Mouse (Mus musculus): ENCODE measurements around the gene Carhsp1. TPM values are rescaled to one million over a fixed set of nuclear protein-coding genes. Genes with fewer than 3 reads are reported as not detected.

The Carhsp1 gene
- total RNA-seq (2022), result 100 to 1,000 TPM in 2 of 4 experiments, 10 to 100 TPM in 2; 47.3 to 133 (median 83.9) TPM

DNA sequence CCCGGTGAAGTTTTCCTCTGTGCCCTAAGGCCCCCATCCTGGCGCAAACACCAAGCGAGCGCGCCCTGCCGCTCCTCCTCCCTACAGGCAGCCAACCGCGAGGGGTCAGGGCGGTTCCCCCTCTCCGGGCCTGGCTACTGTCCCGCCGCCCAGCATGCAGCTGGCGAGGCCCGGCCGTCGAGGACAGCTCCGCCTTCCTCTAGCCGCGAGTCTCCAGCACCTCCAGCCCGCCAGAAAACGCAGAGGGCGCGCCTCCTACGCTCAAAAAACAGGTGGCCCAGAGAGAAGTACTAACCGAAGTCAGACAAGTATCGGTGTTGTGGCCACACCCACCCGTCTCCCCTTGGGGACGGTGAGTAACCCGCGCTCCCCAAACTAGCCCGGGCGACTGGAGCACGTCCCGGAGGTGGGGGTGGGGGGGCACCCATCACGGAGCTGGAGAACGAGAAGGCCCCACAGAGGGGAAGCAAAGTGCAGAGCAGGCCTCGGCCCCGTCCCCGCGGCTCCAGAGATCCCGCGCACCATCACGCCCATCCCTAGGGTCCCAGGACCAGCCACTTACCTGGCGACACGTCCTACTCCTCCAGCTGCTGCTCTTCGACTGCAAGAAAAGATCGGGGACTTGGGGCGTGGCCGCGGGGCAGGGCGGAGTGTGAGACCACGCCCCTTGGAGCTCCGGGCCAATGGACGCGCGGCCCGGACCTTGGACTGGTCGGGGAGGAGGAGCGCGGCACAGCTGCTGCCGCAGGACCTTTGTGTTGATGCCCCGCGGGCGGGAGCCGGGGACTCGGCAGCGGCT, at the start of gene Carhsp1:
TSS of gene Carhsp1 (minus strand) at position 605 of the 799 bp plus-strand sequence.
- peak; percentile 93 for DNase-seq

DNA sequence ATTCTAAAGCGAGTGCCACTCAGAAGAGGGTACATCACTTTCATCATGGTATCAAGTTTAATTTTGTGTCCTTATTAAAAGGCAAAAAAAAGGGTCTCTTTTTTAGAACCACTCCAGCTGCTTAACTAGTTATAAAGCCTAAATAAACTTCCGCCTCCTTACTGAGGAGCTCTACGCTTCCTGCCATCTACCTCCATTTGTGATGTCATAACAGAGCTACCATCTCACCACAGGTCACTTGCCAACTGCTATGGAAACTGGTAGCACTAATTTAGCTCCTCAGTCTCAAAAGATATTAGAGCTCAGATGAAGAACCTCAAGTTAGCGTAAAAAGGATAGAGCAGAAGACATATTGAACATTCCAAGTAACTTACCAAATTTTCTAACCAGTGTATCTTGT, 48.5 kb upstream of the Carhsp1 start:
- no peak for DNase-seq

DNA sequence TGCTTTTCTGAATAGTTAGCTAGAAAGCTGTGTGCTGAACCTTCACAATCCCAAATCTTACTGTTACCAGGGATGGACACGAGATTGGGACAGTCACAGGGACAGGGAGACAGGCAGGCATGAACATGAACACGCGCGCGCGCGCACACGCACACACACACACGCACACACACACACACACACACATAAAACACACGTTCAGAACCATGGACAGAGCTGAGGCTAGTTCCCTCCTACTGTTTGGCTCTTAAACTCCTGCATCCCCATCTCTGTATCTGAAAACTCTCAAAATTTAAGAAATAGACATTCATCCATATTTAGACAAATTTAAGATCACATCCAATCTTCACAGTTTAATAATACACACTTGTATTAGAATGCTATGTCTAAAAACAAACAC, 45.8 kb upstream of the Carhsp1 start:
- DNase-seq, result no peak

DNA sequence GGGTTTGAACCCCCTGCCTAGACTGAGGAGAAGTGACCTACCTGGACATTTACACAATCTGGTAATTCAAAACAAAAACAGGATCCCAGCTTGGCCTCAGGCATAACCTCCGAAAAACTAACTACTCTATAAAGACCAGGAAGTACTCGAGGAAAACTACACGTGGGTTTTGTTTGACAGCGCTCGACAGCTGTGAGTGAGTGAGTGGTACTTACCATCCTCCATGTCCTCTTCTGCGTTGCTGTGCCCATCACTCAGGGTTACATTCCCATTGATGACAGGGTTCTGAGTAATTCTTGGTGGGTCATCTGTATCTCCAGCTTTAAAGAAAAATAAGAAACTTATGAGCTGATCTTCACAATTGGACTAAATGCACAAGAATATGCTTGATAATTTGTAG, 44.3 kb upstream of the Carhsp1 start:
- no peak for DNase-seq

DNA sequence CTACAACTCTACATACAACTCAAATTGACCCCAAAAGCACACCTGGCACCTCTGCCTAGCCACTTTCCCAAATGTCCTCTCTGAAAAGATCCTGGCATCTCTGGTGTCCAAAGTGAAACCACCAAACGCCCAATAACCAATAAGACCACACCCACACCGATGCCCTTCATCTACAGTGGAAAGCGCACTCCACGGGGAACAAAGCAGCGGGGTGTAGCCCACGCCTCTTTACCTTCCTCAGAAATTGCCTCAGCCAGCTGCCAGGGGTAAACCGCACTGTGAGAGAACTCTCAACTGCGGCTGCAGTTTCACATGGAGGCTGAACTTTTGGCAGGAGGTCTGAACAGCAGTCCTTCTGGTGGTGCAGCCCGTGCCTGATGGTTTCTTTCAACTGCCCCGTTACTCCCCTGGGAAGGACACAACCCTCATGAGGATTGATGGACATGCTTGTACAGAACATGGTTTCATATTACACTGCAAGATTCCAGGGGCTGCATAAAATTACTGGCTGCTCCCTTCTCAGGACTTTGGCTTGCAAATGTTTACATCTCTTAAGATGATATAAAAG, 43.6 kb upstream of the Carhsp1 start:
- DNase-seq, result no peak

DNA sequence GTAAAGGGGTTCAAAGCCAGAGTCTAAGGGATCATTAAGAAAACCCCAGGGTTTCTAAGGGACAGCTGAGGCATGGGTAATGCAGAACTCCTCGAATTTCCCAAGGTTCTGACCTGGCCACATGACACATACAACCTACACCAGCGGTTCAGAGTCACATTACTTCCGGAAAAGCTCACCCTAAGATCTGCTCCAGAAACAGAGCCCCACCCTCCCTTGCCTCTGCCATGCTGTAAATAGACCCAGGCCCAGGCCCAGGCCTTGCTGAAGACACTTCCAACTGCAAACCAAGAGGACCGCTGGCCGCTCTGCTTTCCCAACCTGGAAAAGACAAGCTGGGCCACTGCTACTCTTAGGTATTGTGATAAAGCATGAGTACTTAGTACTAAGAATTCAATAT, 42.9 kb upstream of the Carhsp1 start:
- no peak for DNase-seq

DNA sequence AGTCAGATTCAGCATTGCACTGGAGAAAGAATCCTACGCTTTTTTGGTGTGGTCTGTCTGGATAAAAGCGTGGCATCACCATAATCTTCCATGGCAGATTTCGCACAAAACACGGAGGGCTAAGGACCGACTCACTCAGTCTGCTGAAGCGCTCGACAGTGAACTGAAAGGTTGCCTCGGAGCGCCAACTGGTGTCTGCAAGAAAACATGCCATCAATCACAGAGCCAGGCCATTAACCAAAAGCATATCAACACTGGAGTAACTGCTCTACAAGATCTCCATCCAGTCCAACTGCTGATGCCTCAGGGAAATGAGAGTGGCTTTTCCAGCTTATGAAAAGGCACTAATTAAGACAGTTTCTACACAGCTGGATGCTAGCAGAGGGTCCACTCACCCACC, 40.0 kb upstream of the Carhsp1 start:
- DNase-seq, result no peak

DNA sequence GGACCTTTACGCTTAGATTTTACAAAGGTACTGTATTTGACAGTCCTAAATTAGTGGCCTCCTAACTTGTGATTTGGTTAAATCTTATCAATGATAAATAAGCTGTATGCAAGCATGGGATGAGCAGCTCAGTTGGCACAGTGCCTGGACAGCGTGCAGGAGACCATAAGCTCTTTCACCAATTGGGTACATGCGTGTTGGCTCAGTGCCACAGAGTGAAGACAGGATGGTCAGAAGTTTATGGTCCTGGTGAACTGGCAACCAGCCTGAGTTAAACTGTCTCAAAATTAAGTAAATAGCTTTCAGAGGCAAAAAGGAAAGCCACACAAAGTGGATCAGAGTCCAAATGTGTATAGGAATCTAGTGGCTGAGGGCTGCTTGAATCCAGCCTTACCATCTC, 28.6 kb upstream of the Carhsp1 start:
- no peak for DNase-seq

DNA sequence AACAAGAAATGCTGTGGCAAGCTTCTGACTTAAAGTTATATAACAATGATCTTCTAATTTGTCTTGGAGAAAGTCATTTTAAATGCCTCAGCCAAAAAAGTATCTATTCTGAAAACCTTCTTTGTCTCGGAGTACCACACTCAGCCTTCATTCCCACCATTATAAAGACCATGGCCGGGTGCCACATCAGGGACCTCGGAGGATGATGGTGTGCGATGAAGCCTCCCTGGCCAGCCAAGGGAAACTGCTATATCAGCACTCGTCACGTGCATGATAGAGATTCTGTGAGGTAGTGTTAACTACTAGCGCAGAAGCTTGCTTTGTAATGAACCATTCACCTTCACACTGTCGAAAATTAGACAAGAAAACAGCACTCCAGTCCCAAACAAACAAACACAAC, 27.6 kb upstream of the Carhsp1 start:
- DNase-seq, result no peak

DNA sequence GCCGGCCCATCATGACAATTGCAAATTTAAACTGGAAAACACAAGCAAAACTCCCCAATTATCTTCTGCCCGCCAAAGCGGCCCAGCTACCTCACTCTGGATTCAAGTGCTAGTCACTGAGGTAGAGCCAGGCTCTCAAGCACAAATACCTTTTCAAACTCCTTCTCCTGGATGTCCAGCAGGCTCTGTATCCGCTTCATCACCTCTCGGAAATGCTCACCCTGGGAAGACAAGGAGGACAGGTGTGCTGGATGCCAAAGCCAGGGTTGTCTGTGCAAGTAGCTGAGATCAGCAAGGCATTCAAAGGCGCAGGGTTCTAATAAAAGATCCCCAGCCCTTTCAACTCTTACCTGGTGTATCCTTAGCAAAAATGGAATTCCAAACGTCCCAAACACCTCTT, 19.3 kb upstream of the Carhsp1 start:
- DNase-seq, result no peak

DNA sequence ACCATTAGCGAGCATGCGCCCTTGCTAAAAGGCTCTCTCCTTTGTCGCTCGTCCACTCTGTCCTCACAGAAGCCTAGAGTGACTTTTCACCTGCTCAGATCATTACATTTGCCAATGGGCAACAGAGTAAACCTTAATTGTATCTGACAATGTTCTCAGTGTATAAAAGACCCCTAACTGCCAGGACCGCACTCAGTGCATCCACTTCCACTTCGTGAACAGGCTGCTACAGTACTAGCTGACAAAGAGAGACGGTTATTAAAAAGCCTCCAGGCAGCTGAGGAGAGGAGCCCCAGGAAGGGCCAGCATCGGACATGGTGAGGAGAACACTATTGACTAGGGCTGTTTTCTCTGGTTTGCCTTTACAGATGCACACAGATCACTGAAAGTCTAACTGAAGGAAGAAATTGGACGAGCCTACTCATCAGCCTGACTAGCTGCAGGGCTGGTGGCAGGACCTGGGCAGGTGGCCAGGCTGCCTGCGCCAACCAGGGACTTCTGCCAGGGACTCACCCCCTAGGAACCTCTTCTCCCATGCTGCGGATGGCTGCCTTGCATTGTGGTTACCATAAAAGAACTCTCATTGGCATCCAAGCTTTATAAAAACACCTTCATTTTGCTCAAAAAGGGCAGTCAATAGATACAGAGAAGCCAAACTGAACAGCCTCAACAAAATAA, 18.2 kb upstream of the Carhsp1 start:
- no peak for DNase-seq

DNA sequence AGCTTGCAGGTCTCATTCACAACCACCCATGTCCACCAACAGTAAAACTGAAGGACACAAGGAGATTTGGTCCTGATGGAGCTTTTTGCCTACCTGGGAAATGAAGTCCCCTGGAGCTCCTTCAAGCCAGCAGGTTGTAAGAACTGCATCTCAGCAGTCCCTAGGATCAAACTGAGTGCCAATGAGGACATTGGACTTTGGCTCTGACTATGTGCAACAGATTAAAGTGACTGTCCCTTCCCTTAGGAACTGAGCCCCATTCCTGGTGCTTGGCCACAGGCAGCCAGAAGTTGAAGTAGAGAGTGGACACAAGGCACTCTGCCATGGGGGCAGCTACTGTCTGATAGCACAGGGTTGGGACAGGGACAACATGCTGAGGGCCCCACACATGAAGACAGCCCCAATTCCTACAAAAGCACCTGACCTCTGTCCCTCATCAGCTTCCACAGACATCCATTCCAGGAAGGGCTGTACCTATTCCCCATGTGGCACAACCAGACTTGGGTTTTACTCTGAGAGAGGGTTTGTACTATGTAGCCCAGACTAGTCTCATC, 15.7 kb upstream of the Carhsp1 start:
- no peak for DNase-seq

DNA sequence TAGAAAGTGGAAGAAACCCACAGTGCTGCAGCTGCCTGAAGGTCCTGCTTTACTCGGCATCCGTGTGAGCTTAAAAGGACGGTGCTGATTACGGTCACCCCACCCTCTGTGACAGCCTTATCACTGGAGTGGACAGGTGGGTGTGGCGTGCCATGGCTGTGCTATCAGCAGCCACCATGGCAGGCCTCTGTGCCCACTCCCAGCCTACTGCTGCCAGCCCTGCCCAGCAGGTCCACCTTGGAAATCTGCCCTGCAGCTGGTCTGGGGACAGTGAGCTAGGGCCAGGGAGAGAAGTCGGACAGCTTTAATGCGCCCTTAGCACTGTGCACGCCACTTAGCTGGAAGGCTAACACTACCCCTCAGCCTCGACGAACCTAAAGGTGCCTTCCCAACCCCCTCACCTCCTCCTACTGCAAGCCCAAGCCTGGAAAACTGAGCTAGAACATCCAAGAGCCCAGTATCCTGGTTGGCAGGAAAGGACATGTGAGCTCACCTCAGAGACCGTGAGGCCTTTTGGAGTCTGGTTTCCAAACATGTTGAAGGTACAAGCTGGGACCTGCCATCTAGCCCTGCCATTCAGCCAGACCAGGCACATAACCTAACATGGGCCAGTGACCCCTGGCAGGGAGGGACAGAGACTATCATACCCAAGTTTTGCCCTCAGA, 15.0 kb upstream of the Carhsp1 start:
- DNase-seq, result no peak

DNA sequence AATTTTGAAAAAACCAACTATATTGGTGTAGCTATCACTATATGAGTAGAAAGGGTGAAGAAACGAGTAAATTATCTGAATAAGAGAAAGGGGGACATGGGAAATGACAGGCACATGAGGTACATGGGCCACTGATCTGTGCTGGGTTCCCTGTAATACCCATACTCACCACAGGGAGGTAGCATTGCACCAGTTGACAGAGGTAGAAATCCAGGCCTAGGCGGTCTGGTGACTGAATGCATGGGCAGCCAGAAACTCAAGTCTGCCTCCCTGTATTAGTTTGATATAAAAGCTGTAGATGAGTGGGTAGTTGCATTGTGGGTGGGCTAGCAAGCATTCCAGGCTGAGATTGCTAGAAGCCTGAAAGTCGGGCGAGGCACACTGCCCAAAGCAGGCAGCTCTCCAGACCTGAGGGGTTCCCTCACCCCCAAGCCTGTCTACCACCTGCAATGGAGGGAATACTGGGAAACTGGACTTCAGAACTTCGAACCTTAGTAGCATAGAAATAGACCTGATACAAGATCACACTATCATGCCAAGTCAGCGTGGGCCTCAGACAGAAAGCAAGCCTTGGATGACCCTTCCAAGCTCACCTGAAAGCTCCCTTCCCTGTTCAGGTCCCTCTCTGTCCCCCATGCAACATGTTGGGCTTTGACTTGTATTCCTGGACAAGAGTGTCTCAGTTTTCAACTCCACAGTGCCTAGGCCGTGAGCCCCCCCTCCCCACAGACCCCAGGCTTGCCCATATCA, 14.3 kb upstream of the Carhsp1 start:
- no peak for DNase-seq

DNA sequence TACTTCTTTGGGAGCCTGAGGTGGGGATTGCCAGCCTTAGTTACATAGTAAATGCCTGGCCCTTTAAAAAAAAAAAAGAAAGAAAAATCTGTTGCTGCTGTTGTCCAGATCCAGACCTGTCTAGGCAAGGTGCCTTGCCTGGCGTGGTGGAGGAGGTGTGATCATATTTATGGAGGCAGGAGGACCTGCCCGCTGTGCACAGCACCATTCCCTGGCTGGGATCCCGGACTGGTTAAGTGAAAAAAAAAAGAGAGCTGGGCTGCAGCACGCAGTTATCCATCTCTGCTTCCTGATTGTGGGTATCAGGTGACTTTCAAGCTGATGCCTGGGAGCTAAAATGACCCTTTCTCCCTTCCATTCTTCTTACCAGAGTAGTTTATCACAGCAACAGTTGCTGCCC, 13.1 kb upstream of the Carhsp1 start:
- no peak for DNase-seq

DNA sequence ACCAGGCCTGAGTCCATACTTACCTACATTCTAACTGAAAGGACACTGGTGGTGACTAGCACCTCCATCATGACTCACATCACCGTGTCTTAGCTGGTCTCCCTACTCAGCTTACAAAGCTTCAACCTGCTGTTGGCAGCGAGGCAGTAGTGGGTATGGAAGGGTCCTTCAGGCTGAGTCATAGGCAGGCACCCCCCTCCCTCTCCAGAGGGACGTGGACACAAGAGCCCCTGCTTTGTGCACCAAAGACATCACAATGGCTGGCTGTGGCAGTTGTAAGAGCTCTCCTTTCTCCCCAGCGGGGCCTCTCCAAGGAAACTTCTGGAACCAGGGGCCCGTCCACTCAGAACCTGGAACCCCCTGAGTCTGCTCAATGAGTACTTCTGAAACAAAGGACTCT, 8.5 kb upstream of the Carhsp1 start, which contains the start of gene Gm5767:
TSS of gene Gm5767 (plus strand) at position 301 of the 400 bp plus-strand sequence.
- DNase-seq, result no peak

DNA sequence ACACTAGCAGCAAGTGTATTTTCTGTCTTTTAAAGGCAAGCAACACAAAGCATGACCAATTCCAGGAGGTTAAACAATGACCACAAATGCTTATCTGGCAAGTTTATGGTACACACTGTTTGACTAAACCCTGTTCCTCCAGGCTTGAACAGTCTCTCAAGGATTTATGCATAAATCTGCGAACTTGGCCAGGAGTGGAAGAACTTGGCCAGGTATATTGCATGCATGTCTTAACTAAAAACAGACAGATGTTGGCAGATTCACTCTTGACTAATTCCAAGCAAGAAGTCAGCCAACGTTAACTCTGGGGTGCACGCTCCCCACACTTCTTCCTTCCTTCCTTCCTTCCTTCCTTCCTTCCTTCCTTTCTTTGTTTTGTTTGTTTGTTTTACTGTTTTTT, 7.8 kb upstream of the Carhsp1 start:
- no peak for DNase-seq

DNA sequence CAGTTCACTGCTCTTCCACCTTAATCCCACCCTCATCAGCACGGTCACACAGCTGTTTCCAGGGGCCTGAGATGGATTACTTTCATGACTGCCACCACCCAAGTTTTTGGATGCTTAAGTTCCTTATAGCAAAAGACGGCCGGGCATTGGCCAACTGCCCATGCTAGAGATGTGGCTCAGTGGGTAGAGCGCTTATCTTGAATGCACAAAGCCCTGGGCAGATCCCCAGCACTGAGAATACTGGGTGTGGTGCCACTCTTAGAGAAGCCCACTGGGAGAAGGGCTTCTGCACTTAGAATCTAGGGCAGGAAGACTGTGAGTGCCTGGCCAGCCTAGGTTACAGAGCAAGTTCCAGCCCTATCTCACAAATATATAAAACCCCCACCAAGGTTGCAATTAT, 6.7 kb upstream of the Carhsp1 start:
- DNase-seq, result no peak

DNA sequence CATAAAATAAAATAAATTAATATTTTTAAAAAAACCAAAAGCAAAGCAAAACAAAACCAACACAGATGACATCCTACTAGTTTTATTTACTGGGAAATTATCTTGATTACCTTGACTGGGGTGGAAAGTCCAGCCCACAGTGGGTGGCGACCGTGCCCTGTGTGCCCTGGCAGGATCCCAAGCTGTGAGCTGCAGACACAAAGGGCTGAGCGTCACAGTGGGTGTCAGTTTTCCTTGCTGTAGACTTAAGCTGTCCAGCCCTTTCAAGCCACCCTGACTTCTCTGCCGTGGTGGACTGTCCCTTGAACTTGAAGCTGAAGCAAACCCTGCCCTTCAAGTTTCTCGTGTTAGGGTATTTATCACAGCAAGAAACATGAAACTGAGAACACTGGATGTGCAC, 6.1 kb upstream of the Carhsp1 start:
- DNase-seq, result no peak

DNA sequence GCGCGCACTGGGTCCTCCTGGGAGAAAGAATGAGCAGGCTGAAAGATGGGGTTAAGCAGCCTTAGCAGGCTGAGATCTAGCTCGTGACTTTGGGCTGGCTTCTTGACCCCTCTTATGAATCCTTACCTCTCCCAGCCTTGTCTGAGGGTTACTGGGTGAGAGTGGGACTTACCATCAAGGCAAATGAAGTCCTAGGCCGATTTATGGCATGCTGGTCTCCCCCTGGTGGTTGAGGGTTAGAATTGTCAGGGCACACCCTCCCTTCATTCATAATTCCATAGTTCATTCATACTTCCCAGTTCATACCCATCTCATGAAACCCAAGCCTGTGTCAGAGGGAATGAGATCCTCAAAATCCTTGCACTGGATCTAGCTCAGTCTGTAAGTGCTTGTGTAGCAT, 4.8 kb upstream of the Carhsp1 start:
- no peak for DNase-seq

DNA sequence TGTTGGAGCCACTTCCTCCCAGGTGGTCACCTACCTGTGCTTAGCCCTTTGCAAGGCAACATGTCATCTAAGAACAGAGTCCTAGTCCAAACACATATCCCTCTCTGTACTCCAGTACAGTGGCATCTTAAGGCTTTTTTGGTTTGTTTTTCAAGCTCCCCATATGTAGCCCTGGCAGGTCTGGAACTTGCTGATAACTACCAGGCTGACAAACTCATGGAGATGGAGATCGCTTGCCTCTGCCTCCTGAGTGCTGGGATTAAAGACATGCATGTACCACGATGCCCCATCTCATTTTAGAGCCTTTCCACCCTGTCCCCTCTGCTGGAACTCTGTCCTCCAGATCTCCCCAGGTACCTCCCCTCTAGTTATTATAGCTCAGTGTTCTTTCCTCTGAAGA, 4.3 kb upstream of the Carhsp1 start:
- DNase-seq, result no peak

DNA sequence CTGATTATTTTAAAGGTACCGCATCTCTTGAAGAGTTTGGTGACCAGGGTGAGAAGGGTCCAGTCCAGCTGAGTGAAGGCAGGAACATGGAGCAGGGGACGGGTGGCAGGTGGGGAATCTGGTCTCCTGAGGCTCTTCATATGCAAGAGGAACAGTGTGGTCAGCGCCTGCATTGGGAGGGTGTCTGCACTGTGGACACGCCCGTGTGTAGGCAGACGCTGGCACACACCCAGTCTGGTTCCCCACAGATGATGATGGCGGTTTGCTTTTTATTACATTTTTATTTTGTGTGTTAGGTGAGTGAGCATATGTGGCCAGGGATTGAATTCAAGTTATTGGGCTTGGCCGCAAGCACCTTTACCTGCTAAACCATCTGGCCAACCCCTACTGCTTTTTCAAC, 3.6 kb upstream of the Carhsp1 start:
- no peak for DNase-seq
